Mouse (Mus musculus): ENCODE measurements around the gene Igf2. TPM values are rescaled to one million over a fixed set of nuclear protein-coding genes. Genes with fewer than 3 reads are reported as not detected.

Igf2 gene
- 914 and 1,144 TPM in 2 replicates for polyA plus RNA-seq (2015; fragmentation: Nextera tagmentation; extraction: Ambion mirVana)

DNA sequence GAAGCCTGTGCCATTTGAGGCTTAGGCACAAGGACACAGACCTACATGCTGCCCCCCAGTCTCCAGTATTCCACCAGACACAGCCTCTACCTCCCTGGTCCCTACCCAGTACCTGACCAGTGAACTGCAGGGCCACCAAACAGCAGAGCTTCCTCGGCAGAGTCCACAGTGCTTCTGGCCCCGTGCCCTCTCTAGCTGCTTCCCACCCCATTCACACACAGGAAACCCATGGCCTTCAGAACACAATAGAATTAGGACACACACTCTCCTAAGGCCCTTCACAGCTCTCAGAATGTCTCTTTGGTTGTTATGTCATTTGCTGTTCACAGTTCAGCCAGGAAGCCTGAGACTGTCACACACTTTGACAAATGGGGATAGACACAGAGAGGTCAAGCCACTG lies at the start of gene Igf2:
TSS of gene Igf2 (minus strand) at position 158 of the 400 bp plus-strand sequence.
- no peak within 1 kb of the TSS for H3K9ac ChIP-seq (ENCODE audit: low read length)
- H3K4me2 ChIP-seq (ENCODE audit: low read depth, low read length), result no peak within 1 kb of the TSS
- peaks cover 21% of the 10 kb centered on the region for H3K36me3 ChIP-seq (ENCODE audit: control insufficient read depth, insufficient read depth)
- H3K27me3 ChIP-seq (ENCODE audit: control insufficient read depth, insufficient read depth, low read length), result peaks cover 35% of the 10 kb centered on the region
- WGBS, result 53% methylated on average over 2 of the region's 2 CpGs
- peak within 1 kb of the TSS; percentile 9; the same call in 1 of the 2 replicates for H3K4me3 ChIP-seq (ENCODE audit: low read length)
- H3K4me1 ChIP-seq (ENCODE audit: control insufficient read depth, insufficient read depth, low read length), result no peaks in the 10 kb centered on the region; the same call in 1 of the 2 replicates
- H3K27ac ChIP-seq (ENCODE audit: low read length), result peak within 1 kb of the TSS; percentile 55
- ATAC-seq (replicated peaks; ENCODE audit: extremely low read depth, insufficient read depth, low FRiP score), result peak; percentile 49
- H3K9me3 ChIP-seq (replicated peaks; ENCODE audit: control insufficient read depth, low read length), result peaks cover 29% of the 10 kb centered on the region

DNA sequence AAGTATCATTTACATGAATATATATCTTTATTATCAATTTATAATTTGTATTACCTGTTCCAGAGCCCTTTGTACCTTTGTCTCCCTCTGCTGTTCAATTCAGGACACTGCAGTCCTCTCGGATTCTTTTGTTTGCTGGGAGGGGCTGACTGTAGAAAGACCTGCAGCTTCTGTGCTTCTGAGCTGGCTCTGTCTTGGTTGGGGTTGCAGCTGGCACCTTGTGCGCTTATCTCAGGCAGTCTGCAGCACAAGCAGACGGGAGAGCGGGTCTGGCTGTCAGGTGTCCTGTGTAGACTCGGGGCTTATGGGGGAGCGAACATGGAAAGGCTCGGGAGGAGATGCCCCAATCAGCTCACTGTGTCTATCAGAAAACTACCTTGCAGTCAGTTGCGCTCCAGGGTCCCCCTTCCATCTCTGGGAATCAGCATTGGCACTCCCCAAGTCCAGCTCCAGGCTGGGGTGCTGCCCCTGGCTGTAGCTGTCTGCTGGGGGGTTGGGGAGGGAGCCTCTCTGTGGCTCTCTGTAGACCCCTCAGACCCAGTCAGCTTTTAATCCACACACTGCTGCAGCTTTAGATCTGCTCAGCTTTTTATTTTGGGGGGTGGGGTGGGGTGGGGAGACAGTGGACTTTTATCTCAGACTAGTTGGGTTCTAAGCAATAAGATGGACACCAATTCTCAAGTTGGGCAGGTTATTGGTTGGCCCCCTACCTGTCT lies 48.3 kb upstream of the Igf2 start:
- ATAC-seq (replicated peaks; ENCODE audit: extremely low read depth, insufficient read depth, low FRiP score), result no peak
- WGBS, result 13% methylated on average over 8 of the region's 8 CpGs
- Histone ChIP-seq H3K27ac (ENCODE audit: low read length) (no peak overlapping the region), H3K4me3 (ENCODE audit: low read length) (peak overlapping the region; percentile 21; the same call in 1 of the 2 replicates), H3K27me3 (ENCODE audit: control insufficient read depth, insufficient read depth, low read length) (no peaks in the 10 kb centered on the region), H3K4me1 (ENCODE audit: control insufficient read depth, insufficient read depth, low read length) (no peaks in the 10 kb centered on the region), H3K4me2 (ENCODE audit: low read depth, low read length) (peak overlapping the region; percentile 51), H3K9me3 (replicated peaks; ENCODE audit: control insufficient read depth, low read length) (no peaks in the 10 kb centered on the region), H3K36me3 (ENCODE audit: control insufficient read depth, insufficient read depth) (no peaks in the 10 kb centered on the region), H3K9ac (ENCODE audit: low read length) (0 out of 2 replicates have a peak overlapping the region, but pooled peaks have one; percentile 24)

DNA sequence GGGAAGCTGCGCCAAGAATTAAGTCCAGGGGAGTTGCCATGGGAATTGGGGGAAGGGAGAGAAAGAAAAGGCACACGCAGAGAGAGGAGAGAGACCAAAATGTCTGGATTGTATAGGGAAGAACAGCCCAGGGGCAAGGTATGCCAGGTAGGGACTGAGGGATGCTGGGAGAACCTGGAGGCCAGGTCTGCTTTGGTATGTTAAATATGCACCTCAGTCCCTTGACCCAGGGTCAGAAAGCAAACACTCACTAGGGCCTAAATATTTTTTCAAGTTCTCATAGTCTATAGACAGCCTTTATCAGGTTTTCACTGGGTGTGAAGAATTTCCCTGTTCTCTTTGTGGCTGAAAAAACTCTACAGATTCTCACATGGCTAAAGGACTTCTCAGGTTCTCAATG lies 40.3 kb upstream of the Igf2 start:
- Histone ChIP-seq H3K9ac (ENCODE audit: low read length) (no peak overlapping the region), H3K9me3 (replicated peaks; ENCODE audit: control insufficient read depth, low read length) (no peaks in the 10 kb centered on the region), H3K27me3 (ENCODE audit: control insufficient read depth, insufficient read depth, low read length) (no peaks in the 10 kb centered on the region), H3K4me2 (ENCODE audit: low read depth, low read length) (no peak overlapping the region), H3K4me1 (ENCODE audit: control insufficient read depth, insufficient read depth, low read length) (no peaks in the 10 kb centered on the region), H3K36me3 (ENCODE audit: control insufficient read depth, insufficient read depth) (no peaks in the 10 kb centered on the region), H3K4me3 (ENCODE audit: low read length) (no peak overlapping the region), H3K27ac (ENCODE audit: low read length) (no peak overlapping the region)
- 79% methylated on average over 2 of the region's 2 CpGs for WGBS
- ATAC-seq (replicated peaks; ENCODE audit: extremely low read depth, insufficient read depth, low FRiP score), result no peak

DNA sequence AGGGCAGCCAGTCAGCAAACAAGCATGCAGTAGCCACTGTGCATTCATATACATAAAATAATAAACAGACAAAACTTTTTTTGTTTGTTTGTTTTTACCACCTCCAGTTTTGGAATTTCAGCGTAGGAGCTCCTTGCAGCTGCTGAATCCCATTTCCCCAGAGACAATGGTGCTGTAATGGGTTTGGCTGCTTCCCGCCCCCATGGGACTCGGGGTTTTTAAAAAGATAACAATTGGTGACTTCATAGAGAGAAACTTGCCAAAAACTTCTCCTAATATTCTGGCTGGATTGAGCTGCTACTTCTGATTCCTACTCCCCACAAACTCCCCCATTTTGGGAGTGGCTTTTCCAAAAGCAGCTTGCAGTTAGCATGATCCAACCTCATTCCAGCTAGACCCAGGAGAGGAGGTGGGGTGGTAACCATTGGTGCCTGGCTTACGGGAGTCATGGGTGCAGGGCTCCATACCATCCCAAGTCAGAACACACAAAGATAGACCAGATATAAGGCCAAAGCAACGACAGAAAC lies 32.8 kb upstream of the Igf2 start:
- WGBS, result 53% methylated on average over 5 of the region's 5 CpGs

DNA sequence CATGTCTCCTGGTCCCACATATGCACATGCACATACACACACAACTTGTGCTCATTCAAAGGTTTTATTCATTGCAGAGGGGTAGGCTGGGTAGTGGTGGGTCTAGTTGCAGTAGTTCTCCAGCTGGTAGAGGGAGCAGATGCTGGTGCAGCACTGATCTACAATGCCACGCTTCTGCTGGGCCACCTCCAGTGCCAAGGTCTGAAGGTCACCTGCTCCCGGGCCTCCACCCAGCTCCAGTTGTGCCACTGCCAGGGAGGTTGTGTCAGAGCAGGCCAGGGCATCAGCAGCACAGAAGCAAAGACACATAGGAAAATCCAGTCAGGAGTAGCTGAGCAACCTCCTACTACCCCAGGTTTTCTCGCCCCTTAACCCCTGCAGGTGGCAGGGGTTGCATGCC lies 12.0 kb upstream of the Igf2 start:
- Histone ChIP-seq H3K9ac (ENCODE audit: low read length) (no peak overlapping the region), H3K9me3 (replicated peaks; ENCODE audit: control insufficient read depth, low read length) (no peaks in the 10 kb centered on the region), H3K27ac (ENCODE audit: low read length) (no peak overlapping the region), H3K4me1 (ENCODE audit: control insufficient read depth, insufficient read depth, low read length) (peaks cover 3% of the 10 kb centered on the region; the same call in 1 of the 2 replicates), H3K27me3 (ENCODE audit: control insufficient read depth, insufficient read depth, low read length) (no peaks in the 10 kb centered on the region), H3K4me2 (ENCODE audit: low read depth, low read length) (no peak overlapping the region), H3K36me3 (ENCODE audit: control insufficient read depth, insufficient read depth) (no peaks in the 10 kb centered on the region), H3K4me3 (ENCODE audit: low read length) (no peak overlapping the region)
- WGBS, result 81% methylated on average over 3 of the region's 3 CpGs
- ATAC-seq (replicated peaks; ENCODE audit: extremely low read depth, insufficient read depth, low FRiP score), result no peak

More for the DNA sequence above, 32.8 kb upstream of the Igf2 start:
- Histone ChIP-seq H3K9me3 (replicated peaks; ENCODE audit: control insufficient read depth, low read length) (no peaks in the 10 kb centered on the region), H3K27ac (ENCODE audit: low read length) (no peak overlapping the region), H3K36me3 (ENCODE audit: control insufficient read depth, insufficient read depth) (no peaks in the 10 kb centered on the region), H3K9ac (ENCODE audit: low read length) (no peak overlapping the region), H3K4me1 (ENCODE audit: control insufficient read depth, insufficient read depth, low read length) (no peaks in the 10 kb centered on the region), H3K27me3 (ENCODE audit: control insufficient read depth, insufficient read depth, low read length) (no peaks in the 10 kb centered on the region), H3K4me3 (ENCODE audit: low read length) (no peak overlapping the region), H3K4me2 (ENCODE audit: low read depth, low read length) (no peak overlapping the region)
- no peak; the same call in 1 of the 2 replicates for ATAC-seq (replicated peaks; ENCODE audit: extremely low read depth, insufficient read depth, low FRiP score)

DNA sequence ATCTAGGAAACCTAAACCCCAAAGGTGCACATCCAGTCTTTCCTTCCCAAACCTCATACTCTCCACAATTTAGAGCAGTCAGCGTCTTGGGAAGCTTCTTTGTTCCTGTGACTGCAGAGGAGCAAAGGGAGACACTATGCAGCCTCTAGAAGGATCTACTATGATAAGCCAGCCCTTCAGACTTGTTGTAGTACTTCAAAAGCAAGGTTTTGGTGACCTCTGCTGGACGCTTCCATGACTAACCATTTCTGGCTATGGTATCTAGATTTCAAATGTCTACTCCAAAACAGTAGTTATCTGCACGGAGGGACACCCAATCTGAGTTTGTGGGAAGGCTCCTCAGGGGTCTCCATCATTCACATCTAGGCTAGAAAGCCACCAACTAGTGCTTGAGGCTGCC lies 9.0 kb upstream of the Igf2 start:
- Histone ChIP-seq H3K4me3 (ENCODE audit: low read length) (no peak overlapping the region), H3K27me3 (ENCODE audit: control insufficient read depth, insufficient read depth, low read length) (no peaks in the 10 kb centered on the region), H3K4me1 (ENCODE audit: control insufficient read depth, insufficient read depth, low read length) (peaks cover 3% of the 10 kb centered on the region; the same call in 1 of the 2 replicates), H3K4me2 (ENCODE audit: low read depth, low read length) (no peak overlapping the region), H3K36me3 (ENCODE audit: control insufficient read depth, insufficient read depth) (peaks cover 5% of the 10 kb centered on the region; the same call in 1 of the 2 replicates), H3K9ac (ENCODE audit: low read length) (no peak overlapping the region), H3K27ac (ENCODE audit: low read length) (no peak overlapping the region), H3K9me3 (replicated peaks; ENCODE audit: control insufficient read depth, low read length) (peaks cover 14% of the 10 kb centered on the region)
- WGBS, result 7% methylated on average over 3 of the region's 3 CpGs
- ATAC-seq (replicated peaks; ENCODE audit: extremely low read depth, insufficient read depth, low FRiP score), result no peak

DNA sequence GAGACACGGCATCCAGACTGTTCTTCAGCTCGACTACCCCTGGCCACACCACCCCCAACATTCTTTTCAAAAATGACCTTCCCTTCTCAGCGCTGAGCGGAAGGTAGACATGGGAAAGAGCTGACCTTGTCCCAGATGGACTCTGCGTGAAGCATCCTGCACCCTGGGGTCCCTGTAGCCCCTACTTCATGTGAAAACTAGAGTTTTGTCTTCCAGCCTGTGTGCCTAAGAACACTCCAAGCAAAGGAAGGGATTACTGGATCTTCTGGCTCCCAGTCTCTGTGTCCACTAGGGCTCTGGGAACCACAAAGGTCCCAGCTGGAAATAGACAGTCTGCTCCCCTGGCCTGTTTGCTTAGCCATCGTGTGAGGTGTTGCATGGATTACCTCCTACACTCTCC lies 8.5 kb upstream of the Igf2 start:
- no peaks in the 10 kb centered on the region for H3K27me3 ChIP-seq (ENCODE audit: control insufficient read depth, insufficient read depth, low read length)
- no peak overlapping the region for H3K4me3 ChIP-seq (ENCODE audit: low read length)
- H3K9me3 ChIP-seq (replicated peaks; ENCODE audit: control insufficient read depth, low read length), result peaks cover 19% of the 10 kb centered on the region
- WGBS, result 65% methylated on average over 6 of the region's 6 CpGs
- H3K4me2 ChIP-seq (ENCODE audit: low read depth, low read length), result no peak overlapping the region
- H3K4me1 ChIP-seq (ENCODE audit: control insufficient read depth, insufficient read depth, low read length), result peaks cover 3% of the 10 kb centered on the region; the same call in 1 of the 2 replicates
- no peak overlapping the region for H3K27ac ChIP-seq (ENCODE audit: low read length)
- peaks cover 8% of the 10 kb centered on the region; the same call in 1 of the 2 replicates for H3K36me3 ChIP-seq (ENCODE audit: control insufficient read depth, insufficient read depth)
- ATAC-seq (replicated peaks; ENCODE audit: extremely low read depth, insufficient read depth, low FRiP score), result no peak
- H3K9ac ChIP-seq (ENCODE audit: low read length), result no peak overlapping the region

DNA sequence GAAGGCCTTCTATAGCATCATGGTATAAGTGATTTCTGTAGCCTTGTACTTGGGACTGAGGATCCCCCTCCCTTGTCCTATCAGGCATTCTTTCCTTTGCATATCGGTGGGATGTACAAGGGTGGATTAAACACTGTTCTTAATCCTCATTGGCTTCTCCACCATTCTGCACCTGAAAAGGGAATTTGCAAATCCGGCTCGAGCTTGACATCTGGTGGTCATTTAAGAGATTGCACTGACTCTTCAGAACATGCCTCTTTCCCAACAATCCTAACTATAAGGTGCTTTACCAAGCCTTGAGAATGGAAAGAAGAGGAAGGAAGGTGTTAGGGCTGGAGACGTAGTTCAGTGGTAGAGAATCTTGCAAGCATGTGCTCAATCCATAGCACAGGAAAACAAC lies 5.5 kb upstream of the Igf2 start:
- WGBS, result 10% methylated on average over 4 of the region's 4 CpGs

DNA sequence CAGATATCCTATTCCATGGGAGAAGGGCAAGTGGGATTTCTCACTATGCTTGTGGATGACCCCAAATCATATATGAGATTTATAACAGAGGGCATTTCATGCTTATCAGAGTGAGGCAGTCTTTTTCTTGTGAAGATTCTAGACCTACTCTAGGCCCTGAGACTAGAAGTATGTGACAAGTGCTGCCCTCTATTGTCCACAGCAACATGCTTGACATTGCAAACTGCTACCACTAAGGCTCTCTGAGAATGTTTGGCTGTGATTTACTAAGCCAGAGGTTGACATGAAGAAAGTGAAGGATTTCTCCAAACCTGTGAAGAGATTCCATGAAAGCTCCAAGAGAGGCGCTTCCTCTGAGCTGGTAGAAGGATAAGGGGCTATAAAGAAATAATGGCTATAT lies 4.5 kb upstream of the Igf2 start:
- Histone ChIP-seq H3K9me3 (replicated peaks; ENCODE audit: control insufficient read depth, low read length) (peaks cover 33% of the 10 kb centered on the region), H3K36me3 (ENCODE audit: control insufficient read depth, insufficient read depth) (peaks cover 21% of the 10 kb centered on the region), H3K27ac (ENCODE audit: low read length) (no peak overlapping the region), H3K4me3 (ENCODE audit: low read length) (no peak overlapping the region), H3K4me2 (ENCODE audit: low read depth, low read length) (no peak overlapping the region), H3K9ac (ENCODE audit: low read length) (no peak overlapping the region), H3K27me3 (ENCODE audit: control insufficient read depth, insufficient read depth, low read length) (peaks cover 6% of the 10 kb centered on the region; the same call in 1 of the 2 replicates), H3K4me1 (ENCODE audit: control insufficient read depth, insufficient read depth, low read length) (peaks cover 3% of the 10 kb centered on the region; the same call in 1 of the 2 replicates)
- no peak for ATAC-seq (replicated peaks; ENCODE audit: extremely low read depth, insufficient read depth, low FRiP score)
- WGBS, result 91% methylated on average over 1 of the region's 1 CpGs

More for the DNA sequence above, 5.5 kb upstream of the Igf2 start:
- Histone ChIP-seq H3K36me3 (ENCODE audit: control insufficient read depth, insufficient read depth) (peaks cover 21% of the 10 kb centered on the region), H3K9me3 (replicated peaks; ENCODE audit: control insufficient read depth, low read length) (peaks cover 33% of the 10 kb centered on the region), H3K27ac (ENCODE audit: low read length) (no peak overlapping the region), H3K4me2 (ENCODE audit: low read depth, low read length) (no peak overlapping the region), H3K27me3 (ENCODE audit: control insufficient read depth, insufficient read depth, low read length) (no peaks in the 10 kb centered on the region), H3K4me3 (ENCODE audit: low read length) (no peak overlapping the region), H3K4me1 (ENCODE audit: control insufficient read depth, insufficient read depth, low read length) (peaks cover 3% of the 10 kb centered on the region; the same call in 1 of the 2 replicates), H3K9ac (ENCODE audit: low read length) (no peak overlapping the region)
- ATAC-seq (replicated peaks; ENCODE audit: extremely low read depth, insufficient read depth, low FRiP score), result no peak
